Mouse (Mus musculus): ENCODE data around the gene Dcaf7. TPM values are rescaled to one million over a fixed set of nuclear protein-coding genes. Genes with fewer than 3 reads are reported as not detected.
"Not testable (repeated sequence)": the region's sequence is repeated elsewhere in the genome, so short reads cannot be mapped to it uniquely, and the experiment has no call there.

Gene Dcaf7
- total RNA-seq, 1 experiment from 2014 or later, result 51.7 TPM

DNA sequence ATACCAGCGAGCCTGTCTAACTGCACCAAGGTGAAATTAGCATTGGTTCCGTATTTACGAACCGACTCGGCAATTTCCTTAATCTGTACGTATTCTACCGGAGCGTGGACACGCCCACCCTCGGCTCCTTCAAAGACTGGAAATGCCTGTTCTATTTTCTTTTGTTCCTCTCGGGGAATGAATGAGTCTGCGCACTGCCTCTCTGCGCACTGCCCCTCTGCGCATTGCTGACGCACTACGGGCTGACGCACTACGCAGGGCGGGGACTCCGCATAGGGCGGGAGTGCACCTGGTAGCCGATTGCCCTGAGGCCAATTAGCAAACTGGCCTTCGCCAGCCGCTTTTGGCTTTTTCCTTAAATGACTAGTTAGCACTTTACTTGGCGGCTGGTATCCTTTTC lies 4.6 kb upstream of the Dcaf7 start:
- not testable (repeated sequence) for ATAC-seq (replicated peaks in 1 of 2; ENCODE audit: insufficient read depth in 1 of 2, low FRiP score in 2 of 2, low TSS enrichment in 1 of 2, low read depth in 1 of 2, poor library complexity in 2 of 2, severe bottlenecking in 2 of 2)

DNA sequence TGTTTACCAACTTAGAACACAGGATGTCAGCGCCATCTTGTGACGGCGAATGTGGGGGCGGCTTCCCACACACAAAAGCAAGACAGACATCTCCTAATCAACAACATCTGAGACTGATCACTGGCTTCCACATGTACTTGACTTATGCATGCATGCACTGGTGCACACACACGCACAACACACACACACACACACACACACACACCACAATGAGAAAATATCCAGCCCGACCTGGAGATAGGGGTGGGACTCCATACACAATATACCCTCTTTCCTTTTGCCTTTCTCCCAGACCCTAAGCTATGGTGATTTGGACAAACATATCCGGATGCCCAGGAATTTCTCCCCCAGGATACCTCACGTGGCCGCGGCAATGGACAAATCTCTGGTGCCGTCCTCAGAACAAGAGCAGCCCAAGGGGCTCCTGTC lies 3.2 kb upstream of the Dcaf7 start:
- ATAC-seq (replicated peaks in 1 of 2; ENCODE audit: insufficient read depth in 1 of 2, low FRiP score in 2 of 2, low TSS enrichment in 1 of 2, low read depth in 1 of 2, poor library complexity in 2 of 2, severe bottlenecking in 2 of 2), result peak in 1 of 2 experiments; percentile 30; a peak in 1 of 4 replicates

DNA sequence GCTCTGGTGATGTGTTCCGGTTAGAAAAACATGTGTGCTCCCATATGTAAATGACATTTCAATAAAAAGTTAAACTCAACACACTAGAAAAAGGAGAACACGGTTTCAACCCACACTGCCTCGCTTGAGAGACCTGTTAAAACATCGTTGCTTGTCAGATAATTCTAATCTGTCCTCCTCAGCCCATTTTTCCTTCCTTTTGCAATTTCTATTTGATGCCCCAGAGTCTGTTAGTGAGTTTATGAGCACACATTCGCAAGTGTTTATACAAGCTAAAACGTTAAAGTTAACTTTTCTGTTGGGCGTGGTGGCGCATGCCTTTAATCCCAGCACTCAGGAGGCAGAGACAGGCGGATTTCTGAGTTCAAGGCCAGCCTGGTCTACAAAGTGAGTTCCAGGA lies 1.7 kb upstream of the Dcaf7 start:
- ATAC-seq (replicated peaks in 1 of 2; ENCODE audit: insufficient read depth in 1 of 2, low FRiP score in 2 of 2, low TSS enrichment in 1 of 2, low read depth in 1 of 2, poor library complexity in 2 of 2, severe bottlenecking in 2 of 2), result no peak

DNA sequence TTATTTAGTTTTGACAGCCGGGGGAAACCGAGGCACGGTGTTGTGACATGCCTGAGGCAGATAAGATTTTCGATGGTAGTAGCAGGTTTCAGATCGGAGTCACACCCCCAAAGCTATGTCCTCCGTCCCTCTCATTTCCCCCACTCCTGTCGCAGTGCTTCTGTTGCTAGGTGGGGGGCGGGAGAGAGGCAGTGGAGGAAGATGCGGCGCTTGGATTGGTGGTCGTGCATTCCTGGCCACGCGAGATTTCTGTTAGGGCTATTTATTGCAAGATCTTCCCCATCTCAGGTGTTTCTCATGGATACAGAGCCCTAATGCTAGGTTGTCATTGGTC lies 713 bp downstream of the Dcaf7 start:
- peak in 1 of 2 experiments; percentile 36; a peak in 2 of 4 replicates for ATAC-seq (replicated peaks in 1 of 2; ENCODE audit: insufficient read depth in 1 of 2, low FRiP score in 2 of 2, low TSS enrichment in 1 of 2, low read depth in 1 of 2, poor library complexity in 2 of 2, severe bottlenecking in 2 of 2)

DNA sequence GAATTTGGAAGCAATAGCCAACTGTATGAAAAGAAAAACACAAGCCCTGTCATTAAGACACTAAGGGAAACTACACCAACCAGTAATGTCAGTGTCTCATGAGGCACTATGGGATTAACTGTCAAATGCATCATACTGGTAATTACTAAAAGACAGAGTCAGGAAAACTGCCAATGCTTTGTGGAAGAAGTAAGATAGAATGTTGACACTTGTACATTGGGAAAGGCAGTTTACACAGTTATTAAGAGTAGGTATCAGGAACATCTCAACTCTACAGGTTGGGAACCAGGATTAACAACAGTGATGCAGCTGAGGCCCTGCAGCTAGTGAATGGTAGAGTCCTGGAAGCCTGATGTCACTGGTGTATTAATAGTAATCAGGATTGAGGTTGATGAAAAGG lies 7.7 kb downstream of the Dcaf7 start:
- ATAC-seq (replicated peaks in 1 of 2; ENCODE audit: insufficient read depth in 1 of 2, low FRiP score in 2 of 2, low TSS enrichment in 1 of 2, low read depth in 1 of 2, poor library complexity in 2 of 2, severe bottlenecking in 2 of 2), result no peak

DNA sequence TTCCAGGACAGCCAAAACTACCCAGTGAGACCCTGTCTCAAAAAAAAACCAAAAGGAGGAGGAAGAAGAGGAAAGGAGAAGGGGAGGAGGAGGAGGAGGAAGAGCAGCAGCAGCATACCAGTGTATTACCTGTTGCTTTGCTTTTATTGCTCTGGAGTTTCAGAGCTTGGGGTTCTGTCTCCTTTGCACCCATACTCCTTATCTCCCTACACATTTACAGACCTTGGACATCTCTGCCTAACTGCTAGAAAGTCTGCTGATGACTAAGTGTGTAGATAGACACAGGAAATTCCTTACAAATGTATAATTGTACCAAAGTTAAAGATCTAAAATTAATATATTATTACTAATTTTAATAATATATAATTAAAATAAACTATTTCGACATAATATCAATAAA lies 8.6 kb downstream of the Dcaf7 start:
- no peak for ATAC-seq (replicated peaks in 1 of 2; ENCODE audit: insufficient read depth in 1 of 2, low FRiP score in 2 of 2, low TSS enrichment in 1 of 2, low read depth in 1 of 2, poor library complexity in 2 of 2, severe bottlenecking in 2 of 2)

DNA sequence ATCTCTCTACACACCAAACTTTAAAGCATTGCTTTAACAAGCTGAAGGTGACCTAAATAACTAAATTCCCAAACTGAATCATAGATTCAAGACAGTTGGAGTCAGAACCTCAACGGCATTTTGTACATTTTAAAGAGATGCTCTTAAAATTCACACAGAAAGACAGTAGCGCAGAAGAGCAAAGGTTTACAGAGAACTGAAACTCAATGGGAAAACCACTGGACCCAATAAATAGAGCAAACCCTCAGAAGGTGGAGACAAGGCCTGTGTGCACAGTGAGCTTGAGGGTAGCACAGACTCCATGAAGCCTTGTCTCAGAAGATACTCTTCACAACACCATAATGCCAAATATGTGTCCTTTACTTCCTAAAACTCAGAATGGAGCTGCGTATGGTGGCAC lies 9.1 kb downstream of the Dcaf7 start:
- ATAC-seq (replicated peaks in 1 of 2; ENCODE audit: insufficient read depth in 1 of 2, low FRiP score in 2 of 2, low TSS enrichment in 1 of 2, low read depth in 1 of 2, poor library complexity in 2 of 2, severe bottlenecking in 2 of 2), result no peak

DNA sequence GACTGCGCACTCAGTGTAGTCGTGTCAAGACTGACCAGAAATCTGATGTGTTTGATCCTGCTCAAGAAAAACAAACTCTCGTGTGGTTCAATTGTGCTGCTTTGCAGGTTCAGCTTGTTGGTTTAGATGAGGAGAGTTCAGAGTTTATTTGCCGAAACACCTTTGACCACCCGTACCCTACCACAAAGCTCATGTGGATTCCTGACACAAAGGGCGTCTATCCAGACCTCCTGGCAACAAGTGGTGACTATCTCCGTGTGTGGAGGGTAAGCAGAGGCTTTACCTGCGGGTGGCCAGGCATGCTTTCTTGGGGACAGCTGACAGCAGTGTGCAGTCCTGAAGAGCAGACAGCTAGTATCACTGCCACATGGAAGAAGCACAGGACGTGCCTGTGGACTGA lies 9.9 kb downstream of the Dcaf7 start:
- no peak for ATAC-seq (replicated peaks in 1 of 2; ENCODE audit: insufficient read depth in 1 of 2, low FRiP score in 2 of 2, low TSS enrichment in 1 of 2, low read depth in 1 of 2, poor library complexity in 2 of 2, severe bottlenecking in 2 of 2)

DNA sequence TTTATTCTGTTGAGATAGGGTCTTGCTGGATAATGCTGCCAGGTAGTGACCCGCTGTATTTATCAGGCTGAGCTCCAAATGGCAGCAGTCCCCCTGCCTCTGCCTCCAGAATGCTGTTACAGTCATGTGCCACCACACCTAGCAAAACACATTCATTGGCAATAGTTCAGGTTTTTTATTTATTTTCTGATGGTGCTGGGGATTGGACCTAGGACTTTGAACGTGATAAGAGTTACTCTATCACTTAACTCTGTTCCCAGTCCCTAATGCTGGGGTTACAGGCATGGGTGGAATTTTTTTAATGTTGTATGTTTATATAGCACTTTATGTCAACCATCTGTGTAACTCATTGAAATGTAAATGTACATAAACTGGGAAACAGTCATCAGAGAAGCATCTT lies 17.2 kb downstream of the Dcaf7 start:
- no peak for ATAC-seq (replicated peaks in 1 of 2; ENCODE audit: insufficient read depth in 1 of 2, low FRiP score in 2 of 2, low TSS enrichment in 1 of 2, low read depth in 1 of 2, poor library complexity in 2 of 2, severe bottlenecking in 2 of 2)

DNA sequence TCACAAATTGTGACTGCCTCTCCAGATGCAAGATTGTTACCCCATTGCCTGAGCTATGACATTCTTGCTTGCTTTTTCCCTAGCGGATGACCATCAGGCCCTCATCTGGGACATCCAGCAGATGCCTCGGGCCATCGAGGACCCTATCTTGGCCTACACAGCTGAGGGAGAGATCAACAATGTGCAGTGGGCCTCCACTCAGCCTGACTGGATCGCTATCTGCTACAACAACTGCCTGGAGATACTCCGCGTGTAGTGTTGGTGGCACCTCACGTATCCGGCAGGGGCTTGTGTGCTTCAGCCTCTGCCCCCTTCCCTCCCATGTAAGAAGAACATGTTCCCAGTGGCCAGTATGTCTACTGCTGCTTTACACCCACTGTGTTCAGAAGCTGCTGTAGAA lies 17.9 kb downstream of the Dcaf7 start:
- ATAC-seq (replicated peaks in 1 of 2; ENCODE audit: insufficient read depth in 1 of 2, low FRiP score in 2 of 2, low TSS enrichment in 1 of 2, low read depth in 1 of 2, poor library complexity in 2 of 2, severe bottlenecking in 2 of 2), result no peak

DNA sequence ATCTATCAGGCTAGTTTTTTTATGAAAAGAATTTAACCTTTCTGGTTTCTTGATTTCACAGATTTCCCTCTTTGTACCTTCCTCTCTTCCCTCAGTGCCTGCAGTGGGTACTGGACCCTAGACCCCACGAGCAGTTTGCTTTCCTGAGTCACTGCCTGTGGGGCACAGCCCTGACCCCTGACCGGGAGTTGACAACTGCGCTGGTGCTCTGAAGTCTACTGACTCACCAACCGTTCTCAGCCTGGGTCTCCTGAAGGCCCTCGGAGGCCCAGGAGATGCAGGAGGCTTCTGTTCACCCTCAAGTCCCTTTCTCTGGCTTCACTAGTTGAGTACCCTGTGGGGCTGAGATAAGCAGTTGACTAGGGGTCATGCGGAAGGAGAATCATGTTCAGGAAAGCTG lies 18.7 kb downstream of the Dcaf7 start:
- no peak for ATAC-seq (replicated peaks in 1 of 2; ENCODE audit: insufficient read depth in 1 of 2, low FRiP score in 2 of 2, low TSS enrichment in 1 of 2, low read depth in 1 of 2, poor library complexity in 2 of 2, severe bottlenecking in 2 of 2)

DNA sequence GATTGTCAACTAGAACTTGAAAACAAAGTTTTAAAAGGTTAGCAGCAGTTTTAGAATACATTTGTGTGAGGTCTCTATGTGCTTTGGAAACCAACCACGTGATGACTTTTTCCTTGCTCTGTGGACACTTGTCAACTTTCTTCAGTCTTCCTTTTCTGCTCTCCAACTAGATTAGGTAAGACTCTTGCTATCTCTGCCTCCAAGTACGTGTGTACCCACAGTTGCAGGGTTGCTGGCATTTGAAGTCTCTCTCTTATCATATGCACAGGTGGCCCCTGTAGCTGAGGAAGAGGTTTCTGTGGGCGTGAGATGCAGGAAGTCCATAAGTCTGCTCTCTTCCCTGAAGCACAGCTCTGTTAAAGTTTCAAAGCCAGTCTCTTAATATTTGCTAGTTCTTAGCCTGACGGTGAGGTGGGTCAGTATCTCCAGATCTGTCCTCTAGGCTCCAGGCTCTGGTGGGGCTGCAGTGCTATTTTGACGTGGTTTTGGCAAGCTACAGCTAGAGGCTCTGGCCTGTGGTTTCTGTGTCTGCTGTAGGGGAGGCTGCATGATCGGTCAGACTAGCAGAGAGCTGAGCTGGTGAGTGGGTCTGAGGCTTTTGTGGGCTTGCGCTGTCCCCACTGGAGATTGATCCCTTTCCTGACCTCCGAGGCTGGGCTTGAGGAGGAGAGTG lies 20.3 kb downstream of the Dcaf7 start:
- peak; percentile 81 to 82 for ATAC-seq (replicated peaks in 1 of 2; ENCODE audit: insufficient read depth in 1 of 2, low FRiP score in 2 of 2, low TSS enrichment in 1 of 2, low read depth in 1 of 2, poor library complexity in 2 of 2, severe bottlenecking in 2 of 2)

DNA sequence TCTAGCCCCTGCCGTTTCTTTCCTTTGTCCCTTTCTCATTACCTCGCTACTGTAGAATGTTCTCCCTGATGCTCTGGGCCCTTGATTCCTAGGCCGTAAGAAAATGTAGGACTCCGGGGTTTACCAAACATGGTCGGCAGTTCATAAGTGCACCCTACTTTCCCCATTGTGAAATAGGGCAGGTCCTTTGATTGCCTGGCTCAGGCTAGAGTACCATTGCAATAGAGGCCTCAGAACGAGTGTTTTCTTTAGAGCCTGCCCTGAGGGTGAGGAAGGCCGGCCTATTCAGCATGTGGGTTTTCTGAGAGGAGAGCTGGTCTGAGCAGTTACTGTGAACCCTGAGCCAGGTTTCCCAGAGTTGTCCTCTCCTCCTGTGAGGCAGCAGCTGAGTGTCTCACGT lies 21.3 kb downstream of the Dcaf7 start:
- no peak for ATAC-seq (replicated peaks in 1 of 2; ENCODE audit: insufficient read depth in 1 of 2, low FRiP score in 2 of 2, low TSS enrichment in 1 of 2, low read depth in 1 of 2, poor library complexity in 2 of 2, severe bottlenecking in 2 of 2)

DNA sequence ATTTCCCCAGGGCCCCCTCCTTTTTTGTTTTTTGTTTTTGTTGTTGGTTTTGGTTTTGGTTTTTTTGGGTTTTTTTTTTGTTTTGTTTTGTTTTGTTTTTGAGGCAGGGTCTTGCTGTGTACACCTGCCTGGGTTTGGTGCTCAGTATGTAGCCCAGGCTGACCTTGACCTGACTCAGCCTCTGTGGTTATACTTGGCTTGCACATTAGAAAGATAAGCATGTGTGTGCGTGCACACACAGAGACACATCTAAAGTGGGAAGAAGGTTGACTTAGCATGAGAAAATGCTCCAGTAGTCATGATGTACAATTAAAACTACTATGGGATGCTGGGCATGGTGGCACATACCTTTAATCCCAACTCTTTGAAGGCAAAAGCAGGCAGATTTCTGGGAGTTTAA lies 23.9 kb downstream of the Dcaf7 start:
- no peak for ATAC-seq (replicated peaks in 1 of 2; ENCODE audit: insufficient read depth in 1 of 2, low FRiP score in 2 of 2, low TSS enrichment in 1 of 2, low read depth in 1 of 2, poor library complexity in 2 of 2, severe bottlenecking in 2 of 2)

DNA sequence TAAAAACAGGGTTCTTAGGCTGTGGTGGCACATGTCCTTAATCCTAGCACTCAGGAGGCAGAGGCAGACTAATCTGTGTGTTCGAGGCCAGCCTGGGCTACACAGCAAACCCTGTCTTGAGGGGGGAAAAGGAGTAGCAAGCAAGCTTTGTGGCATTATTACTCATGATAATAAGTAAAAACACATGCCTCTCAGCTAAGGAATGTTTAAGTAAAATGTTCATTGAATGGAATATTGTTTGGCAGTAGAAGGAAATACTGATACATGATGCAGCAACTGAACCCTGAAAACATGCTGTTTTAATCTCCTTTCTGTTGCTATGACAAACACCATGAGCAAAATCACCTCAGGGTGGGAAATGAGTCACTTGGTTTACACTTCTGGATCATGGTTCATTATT lies 24.6 kb downstream of the Dcaf7 start:
- no peak for ATAC-seq (replicated peaks in 1 of 2; ENCODE audit: insufficient read depth in 1 of 2, low FRiP score in 2 of 2, low TSS enrichment in 1 of 2, low read depth in 1 of 2, poor library complexity in 2 of 2, severe bottlenecking in 2 of 2)

DNA sequence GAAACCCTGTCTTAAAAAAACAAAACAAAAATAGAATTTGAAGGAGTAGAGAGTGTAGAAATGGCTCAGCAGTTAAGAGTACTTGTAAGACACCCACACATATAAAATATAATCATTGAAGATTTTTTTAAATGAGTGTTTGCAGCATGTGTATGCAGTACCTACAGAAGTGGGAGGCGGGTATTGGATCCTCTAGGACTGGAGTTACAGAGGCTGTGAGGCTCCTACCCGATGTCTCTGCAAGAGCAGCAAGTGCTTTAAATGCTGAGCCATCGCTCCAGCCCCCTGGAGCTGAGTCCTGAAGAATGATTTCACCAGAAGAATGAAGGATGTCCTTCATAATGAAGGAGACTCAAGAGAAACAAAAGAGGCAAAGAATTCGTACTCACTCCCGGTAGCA lies 27.1 kb downstream of the Dcaf7 start:
- no peak for ATAC-seq (replicated peaks in 1 of 2; ENCODE audit: insufficient read depth in 1 of 2, low FRiP score in 2 of 2, low TSS enrichment in 1 of 2, low read depth in 1 of 2, poor library complexity in 2 of 2, severe bottlenecking in 2 of 2)

DNA sequence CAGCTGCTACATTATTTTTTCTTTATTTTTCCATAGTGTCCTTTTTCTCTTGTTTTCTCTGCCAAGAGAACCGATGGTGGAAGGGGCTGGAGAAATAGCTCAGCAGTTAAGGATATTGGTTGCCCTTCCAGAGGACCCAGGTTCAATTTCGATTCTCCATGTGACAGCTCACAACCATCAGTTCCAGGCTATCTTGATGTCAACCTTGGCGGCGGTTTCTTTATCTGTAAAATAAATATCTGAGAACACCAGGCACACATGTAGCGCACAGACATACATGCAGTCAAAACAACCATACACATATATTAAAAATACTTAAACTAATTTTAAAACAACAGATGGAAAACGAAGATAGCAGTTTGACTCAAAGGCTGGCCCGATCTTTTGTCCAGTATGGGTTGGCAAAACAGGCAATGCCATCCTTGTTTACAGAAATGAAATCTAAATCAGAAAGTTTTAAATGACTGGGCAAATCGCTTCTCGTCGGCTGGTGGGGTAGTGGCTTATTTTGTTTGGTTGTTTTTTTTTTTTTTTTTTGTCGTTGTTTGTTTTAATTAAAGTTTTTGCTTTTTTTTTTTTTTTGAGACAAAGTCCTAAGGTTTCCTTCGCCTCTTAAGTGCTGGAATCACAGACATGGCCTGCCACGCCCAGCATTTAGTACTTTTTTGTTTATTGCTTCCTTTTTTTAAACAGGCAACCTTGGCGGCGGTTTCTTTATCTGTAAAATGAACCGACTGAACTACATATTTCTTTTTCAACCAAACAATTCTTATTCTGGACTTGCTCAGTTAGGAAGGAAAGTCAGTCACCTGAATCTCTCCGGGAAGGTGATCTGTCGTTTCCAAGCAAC lies 28.6 kb downstream of the Dcaf7 start:
- peak in 1 of 2 experiments; percentile 14; a peak in 1 of 4 replicates for ATAC-seq (replicated peaks in 1 of 2; ENCODE audit: insufficient read depth in 1 of 2, low FRiP score in 2 of 2, low TSS enrichment in 1 of 2, low read depth in 1 of 2, poor library complexity in 2 of 2, severe bottlenecking in 2 of 2)

DNA sequence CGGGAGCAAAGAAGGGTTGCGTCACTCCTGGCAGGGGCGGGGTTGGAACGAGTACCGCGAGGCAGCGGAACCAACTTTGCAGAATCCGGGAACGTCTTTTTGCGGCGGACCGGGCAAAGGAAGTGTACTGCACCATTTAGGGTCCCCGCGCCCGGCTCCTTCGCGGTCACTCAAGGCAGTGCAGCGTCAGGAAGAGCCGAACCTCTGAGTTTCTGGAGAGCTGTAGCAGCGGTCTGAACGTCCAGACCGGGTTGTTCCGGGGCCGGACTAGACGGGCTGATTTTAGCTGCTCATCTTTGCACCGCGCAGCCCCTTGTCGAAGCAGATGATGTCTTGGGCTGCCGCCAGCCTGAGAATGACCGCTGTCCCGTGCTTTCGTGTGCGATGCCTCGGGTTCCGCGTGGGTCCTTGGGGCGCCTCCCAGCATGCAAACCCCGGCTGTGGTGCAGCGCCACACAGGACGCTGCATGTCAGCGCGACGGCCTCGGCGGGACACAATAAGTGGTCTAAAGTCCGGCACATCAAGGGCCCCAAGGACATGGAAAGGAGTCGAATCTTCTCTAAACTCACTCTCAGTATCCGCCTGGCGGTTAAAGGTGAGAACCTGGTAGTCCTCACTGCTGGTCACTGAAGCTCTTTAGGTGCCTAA lies 29.4 kb downstream of the Dcaf7 start, which contains the start of gene Taco1:
TSS of gene Taco1 (plus strand) at position 139 of the 649 bp plus-strand sequence.
- peak; percentile 97 to 99 for ATAC-seq (replicated peaks in 1 of 2; ENCODE audit: insufficient read depth in 1 of 2, low FRiP score in 2 of 2, low TSS enrichment in 1 of 2, low read depth in 1 of 2, poor library complexity in 2 of 2, severe bottlenecking in 2 of 2)

Measured in hematopoietic stem cell, adult 5-6 weeks (primary cell).